Mouse (Mus musculus): Measurements from ENCODE around the gene Snx11.

DNA sequence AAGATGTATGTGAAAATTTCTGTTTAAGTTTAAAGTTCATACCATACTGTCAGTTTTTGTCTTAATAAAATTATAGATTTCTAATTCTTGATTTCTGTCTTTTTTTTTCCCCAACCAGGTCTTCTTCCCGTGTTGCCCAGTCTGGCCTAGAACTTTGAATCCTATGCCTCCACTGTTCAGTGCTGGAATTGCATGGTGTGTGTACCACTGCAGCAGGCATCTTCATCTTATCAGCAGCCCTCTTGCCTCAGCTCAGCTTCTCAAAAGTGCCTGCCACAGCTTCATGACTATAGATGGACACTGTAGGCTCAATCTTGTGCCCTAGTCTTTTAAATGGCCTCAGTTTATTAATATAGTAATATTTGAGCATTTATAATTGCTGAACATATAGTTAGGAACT is 30.7 kb upstream of the Snx11 start:
- TF ChIP-seq MYOD1 (IDR thresholded peaks at IDR 0.05; ENCODE audit: control insufficient read depth in 1 of 3, insufficient read length in 2 of 3, low read depth in 2 of 3): no peak
- no peak for TF ChIP-seq USF1 (IDR thresholded peaks at IDR 0.05; ENCODE audit: low read depth)
- no peak for TF ChIP-seq POLR2A (IDR thresholded peaks at IDR 0.05; ENCODE audit: insufficient read length, low read depth)
- no peak for TF ChIP-seq MAX (IDR thresholded peaks at IDR 0.05; ENCODE audit: low read depth)
- no peak for TF ChIP-seq TCF12 (IDR thresholded peaks at IDR 0.05; ENCODE audit: insufficient read depth, poor library complexity, severe bottlenecking)
- no peak for TF ChIP-seq CEBPB (IDR thresholded peaks at IDR 0.05; ENCODE audit: insufficient read depth, poor library complexity, severe bottlenecking)

Data from myocyte (in vitro differentiated cells).